Mouse (Mus musculus) limb, embryonic 14.5 days (tissue): ENCODE results near the gene Gpr182. TPM values are rescaled to one million over a fixed set of nuclear protein-coding genes. Genes with fewer than 3 reads are reported as not detected.
"Not testable (repeated sequence)": the region's sequence is repeated elsewhere in the genome, so short reads cannot be mapped to it uniquely, and the experiment has no call there.

Experiments used
- ATAC-seq: fragments of 200-750 bp; cut with Nextera tagmentation; 2 replicates; pipeline ENCODE4 v1.8.0; 2017; ENCODE audit warnings: low read depth, moderate number of reproducible peaks, moderate TSS enrichment; ENCODE audit not compliant: low FRiP score
- DNase-seq: peaks from one replicate; pipeline ENCODE4 v3.0.0-alpha.2; 2015; ENCODE audit warnings: low spot score
- H3K27ac ChIP-seq: fragments of 300-500 bp; sonication (generic); replicated peaks from 2 replicates; pipeline ENCODE4 v1.5.1; 2014; ENCODE audit warnings: low read depth, mild to moderate bottlenecking, low read length, moderate library complexity, mixed read lengths
- H3K27me3 ChIP-seq: fragments of 300-500 bp; sonication (generic); 2 replicates; pipeline ENCODE4 v1.6.1; 2014; ENCODE audit warnings: low read length, mixed read lengths; ENCODE audit not compliant: control insufficient read depth, insufficient read depth
- H3K36me3 ChIP-seq: fragments of 300-500 bp; sonication (generic); 2 replicates; pipeline ENCODE4 v1.6.1; 2014; ENCODE audit warnings: mild to moderate bottlenecking, low read length, moderate library complexity, mixed read lengths; ENCODE audit not compliant: control insufficient read depth, insufficient read depth
- H3K4me1 ChIP-seq: fragments of 300-500 bp; sonication (generic); 2 replicates; pipeline ENCODE4 v1.6.1; 2014; ENCODE audit warnings: antibody characterized with exemption, low read length, mixed read lengths; ENCODE audit not compliant: control insufficient read depth, insufficient read depth
- H3K4me2 ChIP-seq: fragments of 300-500 bp; sonication (generic); replicated peaks from 2 replicates; pipeline ENCODE4 v1.6.1; 2014; ENCODE audit warnings: low read depth, mild to moderate bottlenecking, low read length, moderate library complexity; ENCODE audit not compliant: severe bottlenecking
- H3K4me3 ChIP-seq: fragments of 300-500 bp; sonication (generic); replicated peaks from 2 replicates; pipeline ENCODE4 v1.5.1; 2014; ENCODE audit warnings: low read length
- H3K9ac ChIP-seq: fragments of 300-500 bp; sonication (generic); 2 replicates; pipeline ENCODE4 v1.6.1; 2014; ENCODE audit warnings: mild to moderate bottlenecking, low read depth, low read length, moderate library complexity; ENCODE audit not compliant: severe bottlenecking
- H3K9me3 ChIP-seq: fragments of 300-500 bp; sonication (generic); 2 replicates; pipeline ENCODE4 v1.6.1; 2016; ENCODE audit warnings: low read length; ENCODE audit not compliant: control insufficient read depth
- POLR2A ChIP-seq: fragments of 200-500 bp; IDR thresholded peaks from 2 replicates; pipeline ENCODE4 v1.8.0; 2012; ENCODE audit warnings: inconsistent platforms, mild to moderate bottlenecking, moderate library complexity, borderline replicate concordance; ENCODE audit not compliant: insufficient read depth, insufficient read length; ENCODE audit errors: extremely low read depth
- WGBS: fragments of 180-500 bp; shearing (Covaris S2); extraction: QIAGEN DNeasy Blood & Tissue Kit; methylation state at CpG from one replicate; pipeline ENCODE4 v1.1.7; 2014; 5-methylcytosine and 5-hydroxymethylcytosine counted together
- polyA plus RNA-seq, 2 experiments: library from polyadenylated mRNA; depleted of rRNA in 1 of 2; stranded (reverse) in 1 of 2; unstranded in 1 of 2; fragments of >200 nt; fragmentation: Nextera tagmentation in 1 of 2; extraction: Ambion mirVana in 1 of 2; gene quantifications; 2 replicates each; pipeline versions ENCODE4 v1.2.1 to v1.2.3; 2012 to 2014

Gpr182 gene
- polyA plus RNA-seq, 2 experiments = 0.40 to 0.88 TPM

GRCm38 (mm10) chr10:127766564-127766963 lies 15.0 kb upstream of the Gpr182 start:
- no peaks in the 10 kb centered on the region for H3K36me3 ChIP-seq
- no peak for TF ChIP-seq POLR2A
- no peak for ATAC-seq
- 71% methylated on average over 1 of the region's 1 CpGs for WGBS
- DNase-seq = no peak
- H3K4me3 ChIP-seq = no peak overlapping the region
- H3K9ac ChIP-seq = no peak overlapping the region
- no peaks in the 10 kb centered on the region for H3K4me1 ChIP-seq
- H3K4me2 ChIP-seq = no peak overlapping the region
- H3K27ac ChIP-seq = no peak overlapping the region
- H3K27me3 ChIP-seq = no peaks in the 10 kb centered on the region
- H3K9me3 ChIP-seq = no peaks in the 10 kb centered on the region

GRCm38 (mm10) chr10:127763914-127764680 lies 12.6 kb upstream of the Gpr182 start:
- TF ChIP-seq POLR2A = no peak
- Histone ChIP-seq H3K4me3 (no peak overlapping the region), H3K9me3 (no peaks in the 10 kb centered on the region), H3K36me3 (no peaks in the 10 kb centered on the region), H3K9ac (no peak overlapping the region), H3K4me2 (no peak overlapping the region), H3K27me3 (no peaks in the 10 kb centered on the region), H3K27ac (no peak overlapping the region), H3K4me1 (no peaks in the 10 kb centered on the region)
- no peak for ATAC-seq
- 61% methylated on average over 12 of the region's 12 CpGs for WGBS
- DNase-seq = no peak

GRCm38 (mm10) chr10:127762926-127763325 lies 11.4 kb upstream of the Gpr182 start:
- H3K4me1 ChIP-seq, H3K9ac ChIP-seq, H3K27ac ChIP-seq, H3K36me3 ChIP-seq, H3K27me3 ChIP-seq, ATAC-seq, DNase-seq, H3K9me3 ChIP-seq, H3K4me2 ChIP-seq, H3K4me3 ChIP-seq: not testable (repeated sequence)
- 88% methylated on average over 10 of the region's 10 CpGs for WGBS

- no peak within 1 kb of the TSS for H3K4me3 ChIP-seq
- DNase-seq (no peak), ATAC-seq (no peak)
- no peak within 1 kb of the TSS for H3K27ac ChIP-seq
- no peaks in the 10 kb centered on the region; the same call in 1 of the 2 replicates for H3K4me1 ChIP-seq
- no peak within 1 kb of the TSS for H3K4me2 ChIP-seq
- no peak within 1 kb of the TSS for H3K9ac ChIP-seq
- WGBS = 50% methylated on average over 9 of the region's 9 CpGs
- H3K27me3 ChIP-seq = no peaks in the 10 kb centered on the region
- TF ChIP-seq POLR2A = no peak
- H3K36me3 ChIP-seq = no peaks in the 10 kb centered on the region
- no peaks in the 10 kb centered on the region for H3K9me3 ChIP-seq
Observed at GRCm38 (mm10) chr10:127759181-127760110, 7.9 kb upstream of the Gpr182 start, which contains the start of the genes Rdh1 and Rdh16f1. TSS of gene Rdh1 (plus strand) at chr10:127759721. TSS of gene Rdh16f1 (plus strand) at chr10:127759787.

GRCm38 (mm10) chr10:127755770-127756468 lies 4.4 kb upstream of the Gpr182 start:
- 46% methylated on average over 17 of the region's 18 CpGs for WGBS

More at GRCm38 (mm10) chr10:127755770-127756468, 4.4 kb upstream of the Gpr182 start:
- Histone ChIP-seq H3K9me3 (no peaks in the 10 kb centered on the region), H3K9ac (no peak overlapping the region), H3K4me1 (no peaks in the 10 kb centered on the region; the same call in 1 of the 2 replicates), H3K36me3 (no peaks in the 10 kb centered on the region), H3K27me3 (no peaks in the 10 kb centered on the region), H3K4me3 (no peak overlapping the region), H3K4me2 (peak overlapping the region; percentile 20), H3K27ac (no peak overlapping the region)
- no peak for TF ChIP-seq POLR2A
- no peak for DNase-seq
- no peak for ATAC-seq
